Mouse (Mus musculus) bone marrow, adult 2 months (tissue): Measurements from ENCODE around the gene Gm49601.

Source experiments
- CTCF ChIP-seq: fragments of 200-500 bp; IDR thresholded peaks from 2 replicates; pipeline ENCODE4 v1.5.1; 2011; ENCODE audit warnings: low read length, control low read depth; ENCODE audit not compliant: control insufficient read depth, insufficient read depth
- POLR2A ChIP-seq: fragments of 200-500 bp; IDR thresholded peaks from 2 replicates; pipeline ENCODE4 v1.6.1; 2011; ENCODE audit warnings: low read depth, mild to moderate bottlenecking, control low read depth, low read length, borderline replicate concordance; ENCODE audit not compliant: control insufficient read depth

GRCm38 (mm10) chr16:18628206-18628947, 2.1 kb upstream of the Gm49601 start:
- TF ChIP-seq POLR2A (no peak), CTCF (no peak)
